Mouse (Mus musculus) gastrocnemius, postnatal 4 days (tissue): Measurements from ENCODE around the gene 4933406M09Rik. TPM values are rescaled to one million over a fixed set of nuclear protein-coding genes. Genes with fewer than 3 reads are reported as not detected.

Source experiments
- DNase-seq, 2 experiments: peaks; one replicate each; pipeline ENCODE4 v3.0.0; 2021 to 2022; ENCODE audit warnings: low spot score in 2 of 2, mixed read lengths in 2 of 2
- long read RNA-seq, 2 experiments: library from polyadenylated mRNA; stranded (forward); transcript quantifications; one replicate each; pipeline ENCODE4 v2.0.0; 2021
- total RNA-seq, 2 experiments: library from RNA; stranded (reverse); gene quantifications; 2 replicates each; pipeline ENCODE4 v1.2.3; 2021

Gene 4933406M09Rik
- total RNA-seq: not detected
- long read RNA-seq, experiment 1: 0 reads
- long read RNA-seq, experiment 2: 0 reads

GRCm38 (mm10) chr1:134385666-134386065, at the start of gene 4933406M09Rik:
4933406M09Rik (plus strand) TSS chr1:134385940.
- DNase-seq: no peak

- DNase-seq: no peak
Measured at GRCm38 (mm10) chr1:134336958-134337710, 48.6 kb upstream of the 4933406M09Rik start.

GRCm38 (mm10) chr1:134339162-134339561, 46.6 kb upstream of the 4933406M09Rik start:
- DNase-seq: no peak

DNA sequence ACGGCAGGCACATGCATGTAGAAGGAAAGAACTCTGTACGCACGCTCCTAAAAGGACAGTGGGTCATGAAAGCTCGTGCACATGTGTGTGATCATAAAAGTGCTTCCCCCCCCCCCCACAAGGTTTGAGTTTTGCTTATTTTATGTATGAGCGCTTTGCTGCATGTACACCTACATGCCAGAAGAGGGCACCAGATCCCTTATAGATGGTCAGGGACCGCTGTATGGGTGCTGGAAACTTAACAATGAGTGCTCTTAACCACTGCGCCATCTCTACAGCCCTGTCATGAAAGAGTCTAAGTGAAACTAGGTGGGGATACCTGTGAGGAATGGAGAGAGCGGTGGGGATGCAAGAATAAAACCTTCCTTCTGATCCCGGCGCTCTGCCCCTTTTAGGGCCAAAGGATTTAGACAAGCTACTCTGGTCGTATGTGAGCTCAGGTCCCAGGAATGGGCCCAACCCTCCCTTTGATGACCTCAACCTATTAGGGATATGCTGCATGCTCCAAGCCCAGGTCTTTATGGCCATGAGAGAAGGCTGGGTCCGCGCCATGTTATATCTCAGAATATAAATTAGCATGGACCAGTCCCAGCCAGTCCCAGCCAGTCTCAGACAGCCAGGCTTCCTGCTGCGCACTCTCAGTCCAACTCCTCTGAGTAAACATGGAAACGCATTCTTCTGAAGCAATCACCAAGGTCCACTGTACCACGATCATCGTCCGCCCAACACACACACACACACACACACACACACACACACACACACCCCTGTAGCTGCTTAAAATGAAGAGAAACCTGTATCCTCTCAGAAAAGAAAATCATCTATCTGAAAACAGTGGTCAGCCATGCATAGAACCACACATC, 45.8 kb upstream of the 4933406M09Rik start:
- DNase-seq: no peak

DNA sequence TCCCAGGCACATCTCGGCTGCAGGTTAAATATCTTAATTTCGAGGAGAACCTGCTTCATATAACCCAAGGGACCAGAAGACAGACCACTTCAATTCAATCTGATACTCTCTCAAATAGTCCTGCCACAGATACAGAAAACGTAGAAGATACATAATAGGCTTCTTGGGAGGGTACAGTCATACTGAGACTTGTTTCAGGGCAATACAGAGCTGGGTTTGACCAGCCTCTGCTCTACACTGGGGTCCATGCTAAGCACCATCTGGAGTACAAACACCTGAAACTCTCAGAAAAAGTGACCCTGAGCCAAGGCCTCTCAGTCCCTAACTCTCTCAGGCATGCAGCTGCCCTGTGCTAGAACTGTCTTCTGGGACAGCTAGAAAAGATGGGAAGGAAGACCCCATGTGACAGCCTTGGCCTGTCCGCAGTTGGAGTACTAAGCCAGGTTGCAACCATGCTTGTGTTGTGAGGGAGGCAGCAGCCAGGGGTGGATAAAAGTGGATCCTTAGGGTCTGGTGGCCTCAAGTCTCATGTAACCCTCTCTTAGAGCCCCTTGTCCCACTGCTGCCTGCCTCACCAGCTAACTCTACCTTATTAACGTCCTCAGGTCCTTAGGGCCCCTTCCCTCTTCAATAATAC, 44.0 kb upstream of the 4933406M09Rik start:
- peak in 1 of 2 experiments; percentile 6 for DNase-seq

GRCm38 (mm10) chr1:134342278-134342664, 43.5 kb upstream of the 4933406M09Rik start:
- no peak for DNase-seq

GRCm38 (mm10) chr1:134342781-134343310, 42.9 kb upstream of the 4933406M09Rik start:
- peak in 1 of 2 experiments; percentile 7 for DNase-seq

- DNase-seq: no peak
Measured at GRCm38 (mm10) chr1:134343567-134343966, 42.2 kb upstream of the 4933406M09Rik start.

- DNase-seq: peak; percentile 69 to 80
Measured at GRCm38 (mm10) chr1:134344005-134344950, 41.5 kb upstream of the 4933406M09Rik start.

- no peak for DNase-seq
Measured at GRCm38 (mm10) chr1:134345075-134345474, 40.7 kb upstream of the 4933406M09Rik start.

DNA sequence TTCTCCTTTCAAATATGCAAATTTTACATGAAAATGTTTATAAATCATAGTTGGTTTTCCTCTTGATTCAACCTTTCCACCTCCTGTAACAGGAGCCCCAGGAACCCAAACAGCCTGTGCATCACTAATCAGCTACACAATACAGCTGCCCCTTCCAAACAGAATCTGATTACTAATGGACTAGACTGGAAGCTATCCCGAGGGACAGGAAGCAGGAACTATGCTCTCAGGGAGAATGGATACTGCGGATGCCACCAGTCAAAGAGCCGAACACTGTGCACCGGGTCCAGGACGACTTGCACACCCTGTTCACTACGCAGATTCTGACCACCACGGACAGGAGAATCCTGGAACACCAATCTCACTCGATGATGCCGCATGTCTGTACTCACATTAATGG, 37.9 kb upstream of the 4933406M09Rik start:
- DNase-seq: no peak

- no peak for DNase-seq
Measured at GRCm38 (mm10) chr1:134353326-134353725, 32.4 kb upstream of the 4933406M09Rik start.

- no peak for DNase-seq
Measured at GRCm38 (mm10) chr1:134357461-134357860, 28.3 kb upstream of the 4933406M09Rik start.

- no peak for DNase-seq
Measured at GRCm38 (mm10) chr1:134360656-134361055, 25.1 kb upstream of the 4933406M09Rik start.

DNA sequence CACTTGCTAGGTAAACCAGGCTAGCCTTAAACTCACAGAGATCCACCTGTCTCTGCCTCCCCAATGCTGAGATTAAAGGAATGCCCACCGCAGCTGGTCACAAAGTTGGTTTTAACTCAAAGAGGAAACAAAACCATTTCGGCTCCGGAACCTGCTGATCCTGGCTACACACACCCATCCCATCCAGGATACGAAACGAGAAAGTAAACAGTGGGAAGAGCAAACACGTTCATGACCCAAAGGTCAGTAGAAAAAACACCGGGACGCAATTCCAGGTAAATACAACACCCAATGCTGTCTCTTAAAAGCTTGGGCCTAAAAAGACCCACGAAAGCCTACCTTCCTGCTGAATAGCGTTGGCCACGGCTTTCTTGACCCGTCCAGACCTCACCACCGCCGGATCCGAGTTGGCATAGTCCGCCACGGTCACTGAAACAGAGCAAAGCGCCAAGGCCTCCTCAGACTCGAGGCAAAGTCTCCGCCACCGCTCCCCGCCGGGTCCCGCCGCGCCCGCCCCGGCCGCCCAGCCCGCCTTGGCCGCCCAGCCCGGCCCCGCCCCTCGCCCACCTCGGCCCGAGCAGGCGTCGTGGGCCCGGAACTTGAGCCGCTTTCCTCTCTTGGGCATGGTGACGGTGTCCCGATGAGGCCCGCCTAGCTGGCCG, 24.4 kb upstream of the 4933406M09Rik start:
- no peak for DNase-seq

DNA sequence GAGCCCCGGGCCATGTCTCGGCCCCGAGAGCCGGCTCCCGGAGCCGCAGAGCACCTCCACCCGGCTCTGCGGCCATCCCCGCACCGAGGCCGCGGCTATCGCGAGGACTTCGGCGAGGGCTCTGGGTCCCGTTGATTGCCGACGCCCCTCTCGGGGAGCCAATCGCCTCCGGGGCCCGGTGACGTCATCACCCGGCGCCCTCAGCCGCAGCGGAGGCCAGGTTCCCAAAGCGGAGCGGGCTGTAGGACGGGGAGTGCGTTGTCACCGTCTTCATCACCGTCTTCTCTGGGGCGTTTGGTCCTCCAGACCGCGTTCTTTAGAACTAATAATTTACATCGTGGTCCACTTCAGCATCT, 23.9 kb upstream of the 4933406M09Rik start, which contains the start of gene Tmem183a:
Gene Tmem183a, minus strand, starts transcription at position 123 of the 356 bp plus-strand sequence.
- DNase-seq: peak; percentile 97

GRCm38 (mm10) chr1:134363194-134363593, 22.5 kb upstream of the 4933406M09Rik start:
- DNase-seq: no peak

- no peak for DNase-seq
Measured at GRCm38 (mm10) chr1:134365491-134365890, 20.2 kb upstream of the 4933406M09Rik start.

DNA sequence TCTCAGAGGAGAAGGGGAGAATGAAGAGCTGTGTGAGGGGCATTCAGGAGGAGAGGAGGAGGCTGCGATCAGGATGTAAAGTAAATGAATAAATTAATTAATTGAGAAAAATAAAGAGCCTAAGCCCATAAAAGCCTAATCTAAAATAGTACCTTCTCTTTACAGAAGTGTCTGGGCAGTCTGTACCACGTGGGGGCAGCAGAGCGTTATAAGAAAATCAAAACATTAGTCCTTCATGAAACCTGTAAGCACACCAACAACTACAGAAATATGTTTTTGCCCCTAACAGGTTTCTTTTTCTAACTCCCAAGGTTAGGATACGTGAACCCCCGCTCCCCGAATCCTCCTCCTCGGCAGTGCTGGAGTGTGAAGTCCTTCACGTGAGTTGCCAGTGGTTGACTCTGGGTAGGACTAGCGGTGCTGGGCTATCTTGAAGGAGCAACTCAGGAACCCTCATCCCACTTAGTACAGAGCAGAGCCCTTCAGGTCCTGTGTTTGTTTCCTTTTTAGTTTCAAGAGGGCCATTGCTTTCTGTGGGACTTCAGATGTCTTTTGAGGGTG, 16.9 kb upstream of the 4933406M09Rik start:
- peak; percentile 34 to 62 for DNase-seq
